Mouse (Mus musculus): ENCODE results near the gene Pard3b. TPM values are rescaled to one million over a fixed set of nuclear protein-coding genes. Genes with fewer than 3 reads are reported as not detected.

The Pard3b gene
- total and polyA plus RNA-seq, 3 experiments: 0.30 to 0.75 (median 0.63) TPM

- in situ Hi-C loops (cut with MboI; ENCODE audit: low pct_ligation_motif_present, low pct_unique_long_range_greater_than_20kb, low sequenced_read_pairs): no loop called here
- Histone ChIP-seq H3K27me3 (replicated peaks) (no peaks in the 10 kb centered on the region), H3K36me3 (replicated peaks in 1 of 2; ENCODE audit: control insufficient read depth in 1 of 2, insufficient read depth in 1 of 2, low read length in 1 of 2) (no peaks in the 10 kb centered on the region), H3K9ac (ENCODE audit: insufficient read depth, low read depth) (no peak overlapping the region), H3K4me2 (ENCODE audit: insufficient read depth, low read depth, poor library complexity, severe bottlenecking) (no peak overlapping the region), H3K4me1 (ENCODE audit: control insufficient read depth in 1 of 2, insufficient read depth in 2 of 2) (peaks cover 4 to 23% of the 10 kb centered on the region in 2 experiments; a peak in 3 of 4 replicates), H3K27ac (ENCODE audit: insufficient read depth, low read depth) (no peak overlapping the region), H3K79me2 (replicated peaks; ENCODE audit: control insufficient read depth, extremely low read depth, insufficient read depth, poor library complexity, severe bottlenecking) (no peaks in the 10 kb centered on the region), H3K4me3 (replicated peaks in 1 of 3; ENCODE audit: low read depth in 2 of 3, low read length in 2 of 3, poor library complexity in 1 of 3) (no peak overlapping the region), H3K9me3 (replicated peaks; ENCODE audit: low read length) (no peaks in the 10 kb centered on the region)
- dilution Hi-C loops (cut with MboI; ENCODE audit: extremely low pct_ligation_motif_present, extremely low pct_unique_long_range_greater_than_20kb, low sequenced_read_pairs): no loop called here
- DNase-seq (ENCODE audit: extremely low read depth): peak; percentile 70
- TF ChIP-seq IRF4 (IDR thresholded peaks at IDR 0.05; ENCODE audit: low read depth, low read length) (peak; percentile 68), MXI1 (IDR thresholded peaks at IDR 0.05; ENCODE audit: low read depth, low read length) (no peak), MAX (IDR thresholded peaks at IDR 0.05; ENCODE audit: low read length) (peak; percentile 35; the same call in 1 of the 2 replicates), TBP (conservative IDR thresholded peaks at IDR 0.05; ENCODE audit: low read depth, low read length) (no peak), EP300 (IDR thresholded peaks at IDR 0.05; ENCODE audit: low read length) (peak; percentile 61; the same call in 1 of the 2 replicates), MYC (IDR thresholded peaks at IDR 0.05; ENCODE audit: low read depth, low read length) (peak; percentile 50; the same call in 1 of the 2 replicates), BHLHE40 (IDR thresholded peaks at IDR 0.05; ENCODE audit: low read depth, low read length) (peak; percentile 37; the same call in 1 of the 2 replicates), CTCF (conservative IDR thresholded peaks at IDR 0.05 in 1 of 2, IDR thresholded peaks at IDR 0.05 in 1 of 2; ENCODE audit: low read depth in 2 of 2, low read length in 2 of 2) (no peak), SIN3A (IDR thresholded peaks at IDR 0.05; ENCODE audit: low read length) (no peak)
Observed at GRCm38 (mm10) chr1:61698462-61699218, 60.0 kb downstream of the Pard3b start.

DNA sequence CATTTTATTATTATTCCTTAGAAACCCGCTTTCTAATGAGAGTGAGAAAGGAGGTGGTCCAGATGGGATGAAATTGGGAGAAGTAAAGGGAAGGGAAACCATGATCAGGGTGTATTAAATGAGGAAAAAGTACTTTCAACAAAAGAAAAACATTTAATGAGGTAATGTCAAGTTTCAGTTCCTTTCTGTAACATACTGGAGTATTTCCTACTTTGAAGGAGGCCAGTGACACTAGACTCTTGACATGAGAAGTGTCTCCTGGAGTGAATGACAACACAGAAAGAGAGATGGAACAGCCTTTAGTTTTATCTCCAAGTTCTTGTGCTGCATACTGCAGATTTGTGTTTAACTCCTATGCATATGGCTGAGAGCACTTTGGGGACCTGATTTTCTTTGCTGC lies 71.2 kb downstream of the Pard3b start:
- peaks cover 0 to 19% of the 10 kb centered on the region in 2 experiments; a peak in 2 of 4 replicates for H3K4me1 ChIP-seq (ENCODE audit: control insufficient read depth in 1 of 2, insufficient read depth in 2 of 2)
- dilution Hi-C loops (cut with MboI; ENCODE audit: extremely low pct_ligation_motif_present, extremely low pct_unique_long_range_greater_than_20kb, low sequenced_read_pairs): no loop called here
- in situ Hi-C loops (cut with MboI; ENCODE audit: low pct_ligation_motif_present, low pct_unique_long_range_greater_than_20kb, low sequenced_read_pairs): no loop called here

DNA sequence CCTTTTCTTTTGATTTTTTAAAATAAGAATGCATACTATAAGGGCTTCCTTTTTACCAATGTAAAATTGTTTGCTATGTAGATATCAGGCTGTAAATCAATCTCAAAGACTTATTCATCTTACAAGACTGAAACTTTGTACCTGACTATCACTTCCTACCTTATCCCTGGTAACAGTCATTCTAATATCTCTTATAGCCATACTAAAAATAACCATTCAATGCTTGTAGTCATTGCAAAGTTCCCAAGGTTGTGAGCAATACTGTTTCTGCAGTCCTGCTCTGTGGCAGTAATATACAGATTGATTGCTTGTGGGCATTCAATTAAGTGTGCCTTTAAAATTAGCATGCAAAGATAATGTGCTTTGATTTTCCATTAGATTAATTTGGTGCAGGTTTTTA lies 72.9 kb downstream of the Pard3b start:
- in situ Hi-C loops (cut with MboI; ENCODE audit: low pct_ligation_motif_present, low pct_unique_long_range_greater_than_20kb, low sequenced_read_pairs) (no loop called here), dilution Hi-C loops (cut with MboI; ENCODE audit: extremely low pct_ligation_motif_present, extremely low pct_unique_long_range_greater_than_20kb, low sequenced_read_pairs) (no loop called here)
- Histone ChIP-seq H3K9ac (ENCODE audit: insufficient read depth, low read depth) (no peak overlapping the region), H3K4me2 (ENCODE audit: insufficient read depth, low read depth, poor library complexity, severe bottlenecking) (no peak overlapping the region), H3K9me3 (replicated peaks; ENCODE audit: low read length) (no peaks in the 10 kb centered on the region), H3K79me2 (replicated peaks; ENCODE audit: control insufficient read depth, extremely low read depth, insufficient read depth, poor library complexity, severe bottlenecking) (no peaks in the 10 kb centered on the region), H3K4me3 (replicated peaks in 1 of 3; ENCODE audit: low read depth in 2 of 3, low read length in 2 of 3, poor library complexity in 1 of 3) (no peak overlapping the region), H3K4me1 (ENCODE audit: control insufficient read depth in 1 of 2, insufficient read depth in 2 of 2) (peaks cover 0 to 24% of the 10 kb centered on the region in 2 experiments; a peak in 2 of 4 replicates), H3K27ac (ENCODE audit: insufficient read depth, low read depth) (no peak overlapping the region), H3K27me3 (replicated peaks) (no peaks in the 10 kb centered on the region), H3K36me3 (replicated peaks in 1 of 2; ENCODE audit: control insufficient read depth in 1 of 2, insufficient read depth in 1 of 2, low read length in 1 of 2) (no peaks in the 10 kb centered on the region)
- no peak for TF ChIP-seq TBP (conservative IDR thresholded peaks at IDR 0.05; ENCODE audit: low read depth, low read length)
- DNase-seq (ENCODE audit: extremely low read depth): no peak

More for the DNA sequence above, 71.2 kb downstream of the Pard3b start:
- Histone ChIP-seq H3K36me3 (replicated peaks in 1 of 2; ENCODE audit: control insufficient read depth in 1 of 2, insufficient read depth in 1 of 2, low read length in 1 of 2) (no peaks in the 10 kb centered on the region), H3K9ac (ENCODE audit: insufficient read depth, low read depth) (no peak overlapping the region), H3K27ac (ENCODE audit: insufficient read depth, low read depth) (no peak overlapping the region), H3K27me3 (replicated peaks) (no peaks in the 10 kb centered on the region), H3K4me3 (replicated peaks in 1 of 3; ENCODE audit: low read depth in 2 of 3, low read length in 2 of 3, poor library complexity in 1 of 3) (no peak overlapping the region), H3K9me3 (replicated peaks; ENCODE audit: low read length) (no peaks in the 10 kb centered on the region), H3K4me2 (ENCODE audit: insufficient read depth, low read depth, poor library complexity, severe bottlenecking) (no peak overlapping the region), H3K79me2 (replicated peaks; ENCODE audit: control insufficient read depth, extremely low read depth, insufficient read depth, poor library complexity, severe bottlenecking) (no peaks in the 10 kb centered on the region)
- TF ChIP-seq IRF4 (IDR thresholded peaks at IDR 0.05; ENCODE audit: low read depth, low read length) (peak; percentile 69), JUN (IDR thresholded peaks at IDR 0.05; ENCODE audit: insufficient read depth, low read depth, low read length) (peak; percentile 31; the same call in 1 of the 2 replicates), EP300 (IDR thresholded peaks at IDR 0.05; ENCODE audit: low read length) (peak; percentile 65; the same call in 1 of the 2 replicates), BHLHE40 (IDR thresholded peaks at IDR 0.05; ENCODE audit: low read depth, low read length) (no peak)
- no peak for DNase-seq (ENCODE audit: extremely low read depth)
